Mouse (Mus musculus): ENCODE data around the gene Bmp6. TPM values are rescaled to one million over a fixed set of nuclear protein-coding genes. Genes with fewer than 3 reads are reported as not detected.

Gene Bmp6
- polyA plus RNA-seq, 1 experiment = not detected

DNA sequence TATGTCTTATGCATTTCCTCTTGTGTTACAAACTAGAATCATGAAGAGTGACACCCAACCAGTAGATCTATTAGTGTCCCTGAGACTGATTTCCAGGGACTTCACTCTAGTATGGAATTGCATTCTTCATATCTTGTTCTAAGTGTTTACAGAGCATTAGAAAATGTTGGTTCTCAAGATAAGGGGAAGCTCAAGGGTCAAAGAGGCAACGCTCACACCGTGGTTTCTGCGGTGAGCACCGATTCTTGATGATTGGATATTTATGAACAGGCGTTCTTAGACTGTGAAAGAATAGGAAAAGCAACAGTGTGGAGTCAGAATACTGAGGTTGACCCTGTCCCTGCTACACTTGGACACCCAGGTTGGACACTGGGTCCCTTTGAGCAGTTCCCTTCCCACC is 89.9 kb downstream of the Bmp6 start:
- WGBS = 94% methylated on average over 5 of the region's 5 CpGs
- Histone ChIP-seq H3K4me1 (ENCODE audit: control insufficient read depth, insufficient read depth, low read length) (no peaks in the 10 kb centered on the region), H3K4me3 (ENCODE audit: insufficient read depth, low read depth, low read length) (no peak overlapping the region), H3K27ac (ENCODE audit: insufficient read depth, low read depth, low read length) (no peak overlapping the region)
- TF ChIP-seq CTCF (IDR thresholded peaks at IDR 0.05; ENCODE audit: insufficient read depth, low read depth, low read length) (no peak), POLR2A (IDR thresholded peaks at IDR 0.05; ENCODE audit: insufficient read depth, low read depth, low read length) (no peak)

DNA sequence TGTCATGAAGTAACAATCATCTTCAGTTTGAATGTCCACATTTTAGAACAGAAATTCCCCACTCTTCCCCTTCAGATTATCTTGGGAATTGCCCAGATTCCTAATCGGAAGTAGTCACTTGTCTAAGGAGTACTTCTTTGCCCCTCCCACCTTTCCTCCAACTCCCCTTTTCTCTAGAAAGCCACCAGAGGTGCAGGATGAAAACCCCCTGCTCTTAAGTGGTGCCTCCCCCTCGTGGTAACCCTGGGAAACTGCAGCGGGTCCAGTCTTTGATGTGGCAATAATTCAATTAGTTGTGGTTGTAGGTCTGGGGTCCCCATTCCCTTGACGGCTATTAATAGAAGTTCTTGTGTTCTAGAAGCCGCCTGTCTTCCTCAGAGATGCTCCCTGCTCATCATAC is 93.0 kb downstream of the Bmp6 start:
- Histone ChIP-seq H3K4me1 (ENCODE audit: control insufficient read depth, insufficient read depth, low read length) (no peaks in the 10 kb centered on the region), H3K4me3 (ENCODE audit: insufficient read depth, low read depth, low read length) (no peak overlapping the region), H3K27ac (ENCODE audit: insufficient read depth, low read depth, low read length) (no peak overlapping the region)
- 39% methylated on average over 5 of the region's 5 CpGs for WGBS
- TF ChIP-seq POLR2A (IDR thresholded peaks at IDR 0.05; ENCODE audit: insufficient read depth, low read depth, low read length) = no peak
- no peak for TF ChIP-seq CTCF (IDR thresholded peaks at IDR 0.05; ENCODE audit: insufficient read depth, low read depth, low read length)

DNA sequence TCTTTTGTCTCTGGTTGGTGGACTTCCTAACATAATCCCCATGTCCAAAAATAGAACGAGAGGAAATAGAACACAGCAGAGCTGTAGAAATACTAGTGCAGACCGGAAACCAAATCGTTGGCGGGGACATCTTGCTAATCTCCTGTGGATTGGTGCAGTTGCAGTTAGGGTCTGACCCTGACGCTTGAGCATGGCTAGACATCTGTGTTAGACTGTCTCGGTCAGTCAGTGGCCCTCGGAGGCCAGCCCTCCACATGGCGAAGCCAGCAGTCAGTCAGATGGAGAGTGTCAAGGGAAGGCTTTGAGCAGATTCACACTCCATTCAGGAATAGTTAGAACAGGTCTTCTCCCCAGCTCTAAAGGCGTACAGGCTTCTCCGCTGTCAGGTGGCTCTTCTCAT is 95.3 kb downstream of the Bmp6 start:
- WGBS = 86% methylated on average over 10 of the region's 10 CpGs

DNA sequence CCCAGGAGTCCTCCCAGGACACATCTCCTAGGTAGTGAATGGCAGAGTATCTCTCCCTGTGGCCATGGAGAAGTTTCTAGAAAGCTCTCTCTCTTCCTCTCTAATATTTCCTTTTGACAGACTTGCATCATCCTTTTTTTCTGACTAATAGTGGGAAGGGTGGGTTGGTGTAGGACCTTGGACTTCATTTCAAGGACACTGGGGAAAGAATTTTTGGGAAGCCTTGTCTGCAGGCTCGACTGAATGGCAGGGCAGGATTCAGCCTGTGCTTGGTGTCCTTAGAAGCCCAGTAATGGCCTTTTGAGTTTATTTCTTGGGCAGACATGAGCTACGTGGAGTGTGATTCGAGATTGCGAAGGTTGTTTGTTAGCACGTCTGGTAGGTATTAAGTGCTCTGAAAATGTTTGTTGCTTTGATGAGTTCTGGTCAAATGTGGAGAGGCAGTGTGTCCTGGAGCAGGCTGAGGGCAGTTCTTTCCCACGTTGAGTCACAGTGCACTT is 103.7 kb downstream of the Bmp6 start:
- 88% methylated on average over 6 of the region's 6 CpGs for WGBS
- TF ChIP-seq POLR2A (IDR thresholded peaks at IDR 0.05; ENCODE audit: insufficient read depth, low read depth, low read length) (no peak), CTCF (IDR thresholded peaks at IDR 0.05; ENCODE audit: insufficient read depth, low read depth, low read length) (no peak)

More for the DNA sequence above, 95.3 kb downstream of the Bmp6 start:
- H3K27ac ChIP-seq (ENCODE audit: insufficient read depth, low read depth, low read length) = no peak overlapping the region
- no peaks in the 10 kb centered on the region for H3K4me1 ChIP-seq (ENCODE audit: control insufficient read depth, insufficient read depth, low read length)
- H3K4me3 ChIP-seq (ENCODE audit: insufficient read depth, low read depth, low read length) = no peak overlapping the region
- no peak for TF ChIP-seq CTCF (IDR thresholded peaks at IDR 0.05; ENCODE audit: insufficient read depth, low read depth, low read length)
- TF ChIP-seq POLR2A (IDR thresholded peaks at IDR 0.05; ENCODE audit: insufficient read depth, low read depth, low read length) = no peak

DNA sequence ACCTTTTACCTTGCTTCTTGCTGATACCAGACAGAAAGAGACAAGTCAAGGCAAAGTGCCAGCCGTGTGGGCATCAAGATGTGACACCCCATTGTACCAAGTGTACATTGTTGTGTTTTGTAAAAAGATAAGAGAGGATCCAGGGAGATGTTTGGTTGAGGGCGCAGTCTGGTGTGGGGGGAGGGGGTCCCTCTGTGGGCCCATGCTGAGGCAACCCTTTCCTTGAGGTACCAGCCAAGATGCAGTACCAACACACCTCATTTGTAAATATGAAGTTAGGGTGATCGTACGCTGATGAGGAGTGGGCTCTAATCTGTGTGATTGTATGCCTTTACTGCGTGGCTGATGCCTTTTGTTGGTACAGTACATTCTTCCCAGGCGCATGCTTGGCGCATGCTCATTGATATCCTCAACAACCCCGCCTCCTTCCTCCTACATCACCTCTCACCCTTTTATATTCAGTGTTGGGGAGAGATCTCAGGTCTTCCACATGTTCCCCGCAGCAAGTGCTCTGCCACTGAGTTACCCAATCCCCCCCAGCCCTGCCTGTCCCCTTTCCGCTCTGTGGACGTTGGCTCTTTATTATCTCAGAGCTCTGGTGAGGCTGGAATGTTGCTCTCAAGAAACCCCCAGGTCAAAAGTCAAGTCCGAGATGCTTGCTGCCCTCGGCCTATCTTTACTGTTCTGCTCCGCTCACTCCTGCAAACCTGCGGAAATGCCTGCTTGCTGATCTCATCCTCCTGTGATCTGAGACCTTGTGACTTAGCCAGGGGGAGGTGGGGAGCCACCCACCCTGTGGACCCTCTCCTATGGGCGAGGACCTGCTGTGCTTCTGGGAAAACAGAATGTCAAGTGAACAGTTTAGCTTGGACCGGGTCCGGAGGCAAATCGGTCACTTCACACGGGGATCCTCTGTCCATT is 105.4 kb downstream of the Bmp6 start:
- WGBS = 82% methylated on average over 20 of the region's 20 CpGs
- TF ChIP-seq CTCF (IDR thresholded peaks at IDR 0.05; ENCODE audit: insufficient read depth, low read depth, low read length) (no peak), POLR2A (IDR thresholded peaks at IDR 0.05; ENCODE audit: insufficient read depth, low read depth, low read length) (no peak)
- Histone ChIP-seq H3K4me1 (ENCODE audit: control insufficient read depth, insufficient read depth, low read length) (no peaks in the 10 kb centered on the region), H3K27ac (ENCODE audit: insufficient read depth, low read depth, low read length) (no peak overlapping the region), H3K4me3 (ENCODE audit: insufficient read depth, low read depth, low read length) (no peak overlapping the region)

More for the DNA sequence above, 103.7 kb downstream of the Bmp6 start:
- H3K27ac ChIP-seq (ENCODE audit: insufficient read depth, low read depth, low read length) = no peak overlapping the region
- no peak overlapping the region for H3K4me3 ChIP-seq (ENCODE audit: insufficient read depth, low read depth, low read length)
- no peaks in the 10 kb centered on the region for H3K4me1 ChIP-seq (ENCODE audit: control insufficient read depth, insufficient read depth, low read length)

GRCm38 (mm10) chr13:38451446-38451845 is 106.5 kb downstream of the Bmp6 start:
- no peaks in the 10 kb centered on the region for H3K4me1 ChIP-seq (ENCODE audit: control insufficient read depth, insufficient read depth, low read length)
- H3K4me3 ChIP-seq (ENCODE audit: insufficient read depth, low read depth, low read length) = no peak overlapping the region
- 86% methylated on average over 5 of the region's 5 CpGs for WGBS
- TF ChIP-seq CTCF (IDR thresholded peaks at IDR 0.05; ENCODE audit: insufficient read depth, low read depth, low read length) = no peak
- no peak for TF ChIP-seq POLR2A (IDR thresholded peaks at IDR 0.05; ENCODE audit: insufficient read depth, low read depth, low read length)
- no peak overlapping the region for H3K27ac ChIP-seq (ENCODE audit: insufficient read depth, low read depth, low read length)

GRCm38 (mm10) chr13:38463410-38463809 is 118.5 kb downstream of the Bmp6 start:
- H3K4me1 ChIP-seq (ENCODE audit: control insufficient read depth, insufficient read depth, low read length) = no peaks in the 10 kb centered on the region
- H3K4me3 ChIP-seq (ENCODE audit: insufficient read depth, low read depth, low read length) = no peak overlapping the region
- no peak overlapping the region for H3K27ac ChIP-seq (ENCODE audit: insufficient read depth, low read depth, low read length)
- TF ChIP-seq POLR2A (IDR thresholded peaks at IDR 0.05; ENCODE audit: insufficient read depth, low read depth, low read length) = no peak
- no peak for TF ChIP-seq CTCF (IDR thresholded peaks at IDR 0.05; ENCODE audit: insufficient read depth, low read depth, low read length)
- WGBS = 87% methylated on average over 1 of the region's 1 CpGs

- H3K4me3 ChIP-seq (ENCODE audit: insufficient read depth, low read depth, low read length) = no peak overlapping the region
- no peak overlapping the region for H3K27ac ChIP-seq (ENCODE audit: insufficient read depth, low read depth, low read length)
- 76% methylated on average over 5 of the region's 5 CpGs for WGBS
- TF ChIP-seq CTCF (IDR thresholded peaks at IDR 0.05; ENCODE audit: insufficient read depth, low read depth, low read length) = no peak
- TF ChIP-seq POLR2A (IDR thresholded peaks at IDR 0.05; ENCODE audit: insufficient read depth, low read depth, low read length) = no peak
- no peaks in the 10 kb centered on the region for H3K4me1 ChIP-seq (ENCODE audit: control insufficient read depth, insufficient read depth, low read length)
Observed at GRCm38 (mm10) chr13:38470882-38471281, 126.0 kb downstream of the Bmp6 start.

GRCm38 (mm10) chr13:38472636-38473035 is 127.7 kb downstream of the Bmp6 start:
- no peak for TF ChIP-seq CTCF (IDR thresholded peaks at IDR 0.05; ENCODE audit: insufficient read depth, low read depth, low read length)
- no peak for TF ChIP-seq POLR2A (IDR thresholded peaks at IDR 0.05; ENCODE audit: insufficient read depth, low read depth, low read length)
- 92% methylated on average over 4 of the region's 4 CpGs for WGBS
- Histone ChIP-seq H3K4me1 (ENCODE audit: control insufficient read depth, insufficient read depth, low read length) (no peaks in the 10 kb centered on the region), H3K4me3 (ENCODE audit: insufficient read depth, low read depth, low read length) (no peak overlapping the region), H3K27ac (ENCODE audit: insufficient read depth, low read depth, low read length) (no peak overlapping the region)

Data from olfactory bulb, adult 2 months (tissue).